Mouse (Mus musculus) ES-E14 (cell line): ENCODE results near the gene Reep3.

Source experiments
- CHD2 ChIP-seq: IDR thresholded peaks from 2 replicates; pipeline ENCODE4 v1.6.1; 2014; ENCODE audit warnings: mild to moderate bottlenecking, low read depth, low read length, inconsistent platforms
- HCFC1 ChIP-seq: IDR thresholded peaks from 2 replicates; pipeline ENCODE4 v1.6.1; 2012; ENCODE audit warnings: low read length, inconsistent platforms, borderline replicate concordance; ENCODE audit not compliant: insufficient read depth
- MAFK ChIP-seq: IDR thresholded peaks from 2 replicates; pipeline ENCODE4 v1.6.1; 2014; ENCODE audit warnings: mild to moderate bottlenecking, low read depth, low read length, inconsistent platforms; ENCODE audit not compliant: insufficient read depth
- ZC3H11A ChIP-seq: IDR thresholded peaks from 2 replicates; pipeline ENCODE4 v1.6.1; 2012; ENCODE audit warnings: low read depth, mild to moderate bottlenecking, inconsistent platforms, low read length, borderline replicate concordance
- ZNF384 ChIP-seq: IDR thresholded peaks from 2 replicates; pipeline ENCODE4 v1.6.1; 2012; ENCODE audit warnings: low read depth, low read length, inconsistent platforms

- TF ChIP-seq HCFC1 (no peak), MAFK (no peak), ZC3H11A (no peak), ZNF384 (peak; percentile 75), CHD2 (no peak)
Observed at GRCm38 (mm10) chr10:67082531-67082930, 14.2 kb downstream of the Reep3 start.
